Mouse (Mus musculus) spleen, postnatal 4 days (tissue): ENCODE measurements around the gene Echs1.

Source experiments
- DNase-seq, 2 experiments: peaks; one replicate each; pipeline ENCODE4 v3.0.0; 2022; ENCODE audit warnings: low spot score in 2 of 2

Gene Echs1

GRCm38 (mm10) chr7:140061832-140062130 lies 54.5 kb downstream of the Echs1 start:
- DNase-seq: no peak

- no peak for DNase-seq
These were observed 55.1 kb downstream of the Echs1 start for GRCm38 (mm10) chr7:140060936-140061831.

GRCm38 (mm10) chr7:140059601-140060000 lies 56.7 kb downstream of the Echs1 start:
- DNase-seq: no peak

GRCm38 (mm10) chr7:140058528-140058927 lies 57.7 kb downstream of the Echs1 start:
- no peak for DNase-seq

- no peak for DNase-seq
These were observed 58.6 kb downstream of the Echs1 start for GRCm38 (mm10) chr7:140057413-140058407.
